Mouse (Mus musculus): ENCODE data around the gene Bmp8b. TPM values are rescaled to one million over a fixed set of nuclear protein-coding genes. Genes with fewer than 3 reads are reported as not detected.

The Bmp8b gene
- polyA plus RNA-seq, 1 experiment from 2014 or later = 0.24 TPM

- Histone ChIP-seq H3K4me2 (ENCODE audit: low read depth, low read length, severe bottlenecking) (no peak overlapping the region), H3K4me1 (replicated peaks; ENCODE audit: control insufficient read depth, insufficient read depth, low read length) (no peaks in the 10 kb centered on the region), H3K36me3 (ENCODE audit: control insufficient read depth, insufficient read depth, low read length) (no peaks in the 10 kb centered on the region), H3K27ac (ENCODE audit: low read depth, low read length) (no peak overlapping the region), H3K4me3 (ENCODE audit: low read depth, low read length) (no peak overlapping the region), H3K9ac (ENCODE audit: low read length) (no peak overlapping the region), H3K27me3 (ENCODE audit: control insufficient read depth, insufficient read depth, low read length) (no peaks in the 10 kb centered on the region), H3K9me3 (ENCODE audit: control insufficient read depth, low read length) (no peaks in the 10 kb centered on the region)
- no peak for ATAC-seq (replicated peaks; ENCODE audit: low FRiP score)
- peak; percentile 49 for DNase-seq (ENCODE audit: low spot score)
- 56% methylated on average over 13 of the region's 13 CpGs for WGBS
Measured at GRCm38 (mm10) chr4:123080791-123081190, 24.2 kb upstream of the Bmp8b start.

- Histone ChIP-seq H3K27me3 (ENCODE audit: control insufficient read depth, insufficient read depth, low read length) (no peaks in the 10 kb centered on the region), H3K4me1 (replicated peaks; ENCODE audit: control insufficient read depth, insufficient read depth, low read length) (no peaks in the 10 kb centered on the region), H3K9ac (ENCODE audit: low read length) (no peak overlapping the region), H3K4me3 (ENCODE audit: low read depth, low read length) (no peak overlapping the region), H3K36me3 (ENCODE audit: control insufficient read depth, insufficient read depth, low read length) (no peaks in the 10 kb centered on the region), H3K4me2 (ENCODE audit: low read depth, low read length, severe bottlenecking) (no peak overlapping the region), H3K27ac (ENCODE audit: low read depth, low read length) (no peak overlapping the region), H3K9me3 (ENCODE audit: control insufficient read depth, low read length) (no peaks in the 10 kb centered on the region)
- DNase-seq (ENCODE audit: low spot score) (peak; percentile 86), ATAC-seq (replicated peaks; ENCODE audit: low FRiP score) (peak; percentile 70)
- 67% methylated on average over 20 of the region's 20 CpGs for WGBS
Measured at GRCm38 (mm10) chr4:123082283-123083163, 22.4 kb upstream of the Bmp8b start.

GRCm38 (mm10) chr4:123083323-123083902 lies 21.6 kb upstream of the Bmp8b start:
- H3K9ac ChIP-seq (ENCODE audit: low read length) = no peak overlapping the region
- H3K4me1 ChIP-seq (replicated peaks; ENCODE audit: control insufficient read depth, insufficient read depth, low read length) = no peaks in the 10 kb centered on the region
- H3K27ac ChIP-seq (ENCODE audit: low read depth, low read length) = no peak overlapping the region
- no peaks in the 10 kb centered on the region for H3K36me3 ChIP-seq (ENCODE audit: control insufficient read depth, insufficient read depth, low read length)
- H3K27me3 ChIP-seq (ENCODE audit: control insufficient read depth, insufficient read depth, low read length) = no peaks in the 10 kb centered on the region
- no peak overlapping the region for H3K4me3 ChIP-seq (ENCODE audit: low read depth, low read length)
- DNase-seq (ENCODE audit: low spot score) = peak; percentile 22
- 67% methylated on average over 13 of the region's 13 CpGs for WGBS
- no peak for ATAC-seq (replicated peaks; ENCODE audit: low FRiP score)
- H3K9me3 ChIP-seq (ENCODE audit: control insufficient read depth, low read length) = no peaks in the 10 kb centered on the region
- H3K4me2 ChIP-seq (ENCODE audit: low read depth, low read length, severe bottlenecking) = no peak overlapping the region

- Histone ChIP-seq H3K36me3 (ENCODE audit: control insufficient read depth, insufficient read depth, low read length) (no peaks in the 10 kb centered on the region), H3K27me3 (ENCODE audit: control insufficient read depth, insufficient read depth, low read length) (no peaks in the 10 kb centered on the region), H3K4me1 (replicated peaks; ENCODE audit: control insufficient read depth, insufficient read depth, low read length) (no peaks in the 10 kb centered on the region), H3K9me3 (ENCODE audit: control insufficient read depth, low read length) (no peaks in the 10 kb centered on the region), H3K9ac (ENCODE audit: low read length) (no peak overlapping the region), H3K4me2 (ENCODE audit: low read depth, low read length, severe bottlenecking) (no peak overlapping the region), H3K4me3 (ENCODE audit: low read depth, low read length) (no peak overlapping the region), H3K27ac (ENCODE audit: low read depth, low read length) (no peak overlapping the region)
- ATAC-seq (replicated peaks; ENCODE audit: low FRiP score) (no peak), DNase-seq (ENCODE audit: low spot score) (peak; percentile 16)
- WGBS = 77% methylated on average over 2 of the region's 2 CpGs
Measured at GRCm38 (mm10) chr4:123085290-123085689, 19.7 kb upstream of the Bmp8b start.

GRCm38 (mm10) chr4:123086381-123086780 lies 18.6 kb upstream of the Bmp8b start:
- Histone ChIP-seq H3K9ac (ENCODE audit: low read length) (no peak overlapping the region), H3K27ac (ENCODE audit: low read depth, low read length) (no peak overlapping the region), H3K4me2 (ENCODE audit: low read depth, low read length, severe bottlenecking) (no peak overlapping the region), H3K27me3 (ENCODE audit: control insufficient read depth, insufficient read depth, low read length) (no peaks in the 10 kb centered on the region), H3K4me3 (ENCODE audit: low read depth, low read length) (no peak overlapping the region), H3K36me3 (ENCODE audit: control insufficient read depth, insufficient read depth, low read length) (no peaks in the 10 kb centered on the region), H3K9me3 (ENCODE audit: control insufficient read depth, low read length) (no peaks in the 10 kb centered on the region), H3K4me1 (replicated peaks; ENCODE audit: control insufficient read depth, insufficient read depth, low read length) (no peaks in the 10 kb centered on the region)
- ATAC-seq (replicated peaks; ENCODE audit: low FRiP score) = no peak
- WGBS = 92% methylated on average over 4 of the region's 4 CpGs
- peak; percentile 37 for DNase-seq (ENCODE audit: low spot score)

- no peaks in the 10 kb centered on the region for H3K36me3 ChIP-seq (ENCODE audit: control insufficient read depth, insufficient read depth, low read length)
- no peaks in the 10 kb centered on the region for H3K27me3 ChIP-seq (ENCODE audit: control insufficient read depth, insufficient read depth, low read length)
- no peak overlapping the region for H3K4me2 ChIP-seq (ENCODE audit: low read depth, low read length, severe bottlenecking)
- H3K9ac ChIP-seq (ENCODE audit: low read length) = no peak overlapping the region
- no peaks in the 10 kb centered on the region for H3K9me3 ChIP-seq (ENCODE audit: control insufficient read depth, low read length)
- ATAC-seq (replicated peaks; ENCODE audit: low FRiP score) (no peak), DNase-seq (ENCODE audit: low spot score) (peak; percentile 19)
- no peak overlapping the region for H3K27ac ChIP-seq (ENCODE audit: low read depth, low read length)
- H3K4me3 ChIP-seq (ENCODE audit: low read depth, low read length) = no peak overlapping the region
- WGBS = 83% methylated on average over 5 of the region's 5 CpGs
- H3K4me1 ChIP-seq (replicated peaks; ENCODE audit: control insufficient read depth, insufficient read depth, low read length) = no peaks in the 10 kb centered on the region
Measured at GRCm38 (mm10) chr4:123092621-123093020, 12.3 kb upstream of the Bmp8b start.

GRCm38 (mm10) chr4:123093064-123093776 lies 11.7 kb upstream of the Bmp8b start:
- ATAC-seq (replicated peaks; ENCODE audit: low FRiP score) (no peak), DNase-seq (ENCODE audit: low spot score) (peak; percentile 43)
- no peak overlapping the region for H3K4me2 ChIP-seq (ENCODE audit: low read depth, low read length, severe bottlenecking)

GRCm38 (mm10) chr4:123093869-123094268 lies 11.1 kb upstream of the Bmp8b start:
- Histone ChIP-seq H3K27ac (ENCODE audit: low read depth, low read length) (no peak overlapping the region), H3K4me1 (replicated peaks; ENCODE audit: control insufficient read depth, insufficient read depth, low read length) (no peaks in the 10 kb centered on the region), H3K4me2 (ENCODE audit: low read depth, low read length, severe bottlenecking) (no peak overlapping the region), H3K9ac (ENCODE audit: low read length) (no peak overlapping the region), H3K9me3 (ENCODE audit: control insufficient read depth, low read length) (no peaks in the 10 kb centered on the region), H3K36me3 (ENCODE audit: control insufficient read depth, insufficient read depth, low read length) (no peaks in the 10 kb centered on the region), H3K27me3 (ENCODE audit: control insufficient read depth, insufficient read depth, low read length) (no peaks in the 10 kb centered on the region), H3K4me3 (ENCODE audit: low read depth, low read length) (no peak overlapping the region)
- no peak for ATAC-seq (replicated peaks; ENCODE audit: low FRiP score)
- 76% methylated on average over 8 of the region's 9 CpGs for WGBS
- DNase-seq (ENCODE audit: low spot score) = peak; percentile 10

More at GRCm38 (mm10) chr4:123093064-123093776, 11.7 kb upstream of the Bmp8b start:
- no peak overlapping the region for H3K27ac ChIP-seq (ENCODE audit: low read depth, low read length)
- H3K9me3 ChIP-seq (ENCODE audit: control insufficient read depth, low read length) = no peaks in the 10 kb centered on the region
- no peaks in the 10 kb centered on the region for H3K36me3 ChIP-seq (ENCODE audit: control insufficient read depth, insufficient read depth, low read length)
- H3K27me3 ChIP-seq (ENCODE audit: control insufficient read depth, insufficient read depth, low read length) = no peaks in the 10 kb centered on the region
- H3K4me1 ChIP-seq (replicated peaks; ENCODE audit: control insufficient read depth, insufficient read depth, low read length) = no peaks in the 10 kb centered on the region
- H3K9ac ChIP-seq (ENCODE audit: low read length) = no peak overlapping the region
- H3K4me3 ChIP-seq (ENCODE audit: low read depth, low read length) = no peak overlapping the region
- WGBS = 61% methylated on average over 17 of the region's 17 CpGs

Measured in forebrain, embryonic 11.5 days (tissue).